Mouse (Mus musculus) hindbrain, embryonic 14.5 days (tissue): ENCODE data around the gene Scn7a. TPM values are rescaled to one million over a fixed set of nuclear protein-coding genes. Genes with fewer than 3 reads are reported as not detected.
A peak's percentile ranks its signal among the peaks of the same experiment; 100 is the strongest.

ENCODE experiments used
- ATAC-seq: fragments of 200-750 bp; cut with Nextera tagmentation; 2 replicates; pipeline ENCODE4 v1.8.0; 2017; ENCODE audit warnings: moderate number of reproducible peaks, mild to moderate bottlenecking, moderate TSS enrichment, moderate library complexity; ENCODE audit not compliant: low FRiP score
- DNase-seq: peaks from one replicate; pipeline ENCODE4 v3.0.0-alpha.2; 2015; ENCODE audit warnings: low spot score
- H3K27ac ChIP-seq: fragments of 300-500 bp; sonication (generic); 2 replicates; pipeline ENCODE4 v1.5.1; 2014; ENCODE audit warnings: mild to moderate bottlenecking, moderate library complexity
- H3K27me3 ChIP-seq: fragments of 300-500 bp; sonication (generic); 2 replicates; pipeline ENCODE4 v1.6.1; 2014; ENCODE audit warnings: mild to moderate bottlenecking, low read length, mixed read lengths; ENCODE audit not compliant: control insufficient read depth, insufficient read depth
- H3K36me3 ChIP-seq: fragments of 300-500 bp; sonication (generic); replicated peaks from 2 replicates; pipeline ENCODE4 v1.6.1; 2014; ENCODE audit not compliant: control insufficient read depth, insufficient read depth
- H3K4me1 ChIP-seq: fragments of 300-500 bp; sonication (generic); replicated peaks from 2 replicates; pipeline ENCODE4 v1.6.1; 2014; ENCODE audit warnings: antibody characterized with exemption, low read length, mixed read lengths; ENCODE audit not compliant: control insufficient read depth, insufficient read depth
- H3K4me2 ChIP-seq: fragments of 300-500 bp; sonication (generic); replicated peaks from 2 replicates; pipeline ENCODE4 v1.6.1; 2014; ENCODE audit warnings: mild to moderate bottlenecking, moderate library complexity
- H3K4me3 ChIP-seq: fragments of 300-500 bp; sonication (generic); replicated peaks from 2 replicates; pipeline ENCODE4 v1.5.1; 2014; ENCODE audit warnings: mild to moderate bottlenecking, low read length
- H3K9ac ChIP-seq: fragments of 300-500 bp; sonication (generic); 2 replicates; pipeline ENCODE4 v1.6.1; 2014
- H3K9me3 ChIP-seq: fragments of 300-500 bp; sonication (generic); 2 replicates; pipeline ENCODE4 v1.6.1; 2016; ENCODE audit warnings: low read length; ENCODE audit not compliant: control insufficient read depth
- WGBS: fragments of 180-500 bp; shearing (Covaris S2); extraction: QIAGEN DNeasy Blood & Tissue Kit; methylation state at CpG from one replicate; pipeline ENCODE4 v1.1.7; 2014; 5-methylcytosine and 5-hydroxymethylcytosine counted together
- polyA plus RNA-seq: library from polyadenylated mRNA; unstranded; fragments of >200 nt; fragmentation: Nextera tagmentation; extraction: Ambion mirVana; gene quantifications from 2 replicates; pipeline ENCODE4 v1.2.1, GENCODE M21; 2014

Scn7a gene
- polyA plus RNA-seq, 1 experiment from 2014 or later = 0.33 TPM

DNA sequence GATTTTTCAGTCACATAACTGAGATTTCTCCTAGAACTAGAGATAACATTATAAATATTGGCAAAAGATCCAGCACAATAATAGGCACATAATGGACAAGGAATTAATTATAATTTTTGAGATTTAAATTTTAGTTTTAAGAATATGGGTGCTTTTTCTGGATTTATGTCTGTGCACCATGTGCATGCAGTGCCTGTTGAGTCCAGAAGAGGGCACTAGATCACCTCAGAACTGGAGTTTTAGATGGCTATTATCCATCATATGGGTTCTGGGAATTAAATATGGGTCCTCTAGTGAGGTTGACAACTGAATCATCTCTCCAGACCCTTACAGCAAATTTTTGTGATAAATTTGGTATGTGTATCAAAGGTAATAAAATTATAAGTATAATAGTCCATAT, 21.8 kb downstream of the Scn7a start:
- Histone ChIP-seq H3K4me1 (no peaks in the 10 kb centered on the region), H3K36me3 (no peaks in the 10 kb centered on the region), H3K4me3 (no peak overlapping the region), H3K27ac (no peak overlapping the region), H3K27me3 (no peaks in the 10 kb centered on the region), H3K9ac (no peak overlapping the region), H3K4me2 (no peak overlapping the region), H3K9me3 (no peaks in the 10 kb centered on the region)
- DNase-seq (no peak), ATAC-seq (no peak)

DNA sequence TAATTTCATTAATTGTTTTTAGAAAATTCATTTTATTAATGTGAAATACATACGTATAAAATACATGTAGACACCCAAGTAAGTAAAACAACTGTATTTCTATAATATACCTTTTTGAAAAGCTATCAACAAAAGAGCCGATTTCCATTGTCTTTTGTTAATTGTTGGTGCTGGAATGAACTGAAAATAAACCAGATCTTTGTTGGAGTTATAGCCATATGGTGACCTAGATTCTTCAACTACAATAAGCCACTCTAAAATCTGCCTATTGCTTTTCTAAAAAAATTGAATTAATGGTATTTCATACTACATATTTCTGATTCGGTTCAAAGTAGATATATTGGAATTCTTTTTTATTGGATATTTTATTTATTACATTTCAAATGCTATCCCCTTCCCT, 56.7 kb downstream of the Scn7a start:
- DNase-seq (no peak), ATAC-seq (no peak)
- 95% methylated on average over 3 of the region's 3 CpGs for WGBS
- H3K9me3 ChIP-seq = no peaks in the 10 kb centered on the region
- no peaks in the 10 kb centered on the region for H3K27me3 ChIP-seq
- no peak overlapping the region for H3K4me3 ChIP-seq
- H3K27ac ChIP-seq = no peak overlapping the region
- no peak overlapping the region for H3K4me2 ChIP-seq
- H3K4me1 ChIP-seq = no peaks in the 10 kb centered on the region
- no peaks in the 10 kb centered on the region for H3K36me3 ChIP-seq
- no peak overlapping the region for H3K9ac ChIP-seq

DNA sequence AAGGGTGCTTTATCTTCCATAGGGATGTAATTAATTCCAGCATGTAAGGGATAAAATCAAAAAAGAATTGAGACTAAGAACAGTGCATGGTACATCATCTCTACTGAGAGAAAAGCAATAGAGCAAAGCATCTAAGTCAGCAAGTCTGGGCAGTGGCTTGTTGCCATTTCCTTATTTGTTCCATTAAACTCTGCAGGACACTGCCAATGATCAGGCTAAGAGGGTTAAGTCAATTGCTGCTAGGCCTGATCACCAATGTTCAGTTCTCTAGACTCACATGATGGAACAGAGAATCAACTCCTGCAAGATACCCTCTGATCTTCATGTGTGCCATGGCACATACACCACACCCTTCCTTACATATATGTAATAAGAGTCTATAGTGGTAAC, 57.1 kb downstream of the Scn7a start:
- DNase-seq (no peak), ATAC-seq (no peak)
- Histone ChIP-seq H3K9ac (no peak overlapping the region), H3K4me3 (no peak overlapping the region), H3K36me3 (no peaks in the 10 kb centered on the region), H3K4me1 (no peaks in the 10 kb centered on the region), H3K27ac (no peak overlapping the region), H3K4me2 (no peak overlapping the region), H3K9me3 (no peaks in the 10 kb centered on the region), H3K27me3 (no peaks in the 10 kb centered on the region)

DNA sequence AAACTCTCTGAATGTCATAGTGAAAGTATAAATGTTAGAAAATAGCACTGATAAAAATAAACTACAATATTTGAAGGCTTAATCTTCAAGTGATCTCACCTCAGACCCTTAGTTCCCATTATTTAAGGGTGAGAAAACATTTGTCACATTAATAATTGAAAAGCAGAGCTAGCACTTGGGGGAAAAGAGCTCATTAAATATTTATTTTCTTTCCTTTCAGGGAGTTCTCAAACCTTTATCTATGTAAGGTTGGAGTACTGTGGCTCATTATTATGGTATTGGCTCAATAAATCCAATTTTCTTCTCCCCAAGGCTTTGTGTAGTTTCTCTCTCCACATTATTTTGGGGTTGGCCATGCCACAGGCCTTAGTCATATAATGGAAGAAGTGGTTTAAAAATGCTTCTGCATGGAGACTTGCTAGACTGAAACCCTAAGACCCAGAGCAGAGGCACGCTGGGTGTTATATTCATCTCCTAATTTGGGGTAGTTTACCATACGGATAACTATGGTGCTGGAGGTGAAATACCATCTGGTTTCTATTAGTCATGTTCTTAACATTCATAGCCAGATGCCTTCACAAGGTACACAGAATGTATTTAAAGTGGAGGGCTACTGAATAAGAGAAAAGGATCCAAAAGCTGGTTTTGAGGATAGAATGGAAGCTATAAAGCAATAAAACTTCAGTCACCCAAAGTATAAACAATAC, 57.7 kb downstream of the Scn7a start:
- no peaks in the 10 kb centered on the region for H3K36me3 ChIP-seq
- no peak overlapping the region for H3K4me2 ChIP-seq
- H3K4me3 ChIP-seq = no peak overlapping the region
- no peaks in the 10 kb centered on the region for H3K9me3 ChIP-seq
- ATAC-seq (no peak), DNase-seq (peak; percentile 23)
- no peak overlapping the region for H3K27ac ChIP-seq
- H3K9ac ChIP-seq = no peak overlapping the region
- H3K4me1 ChIP-seq = no peaks in the 10 kb centered on the region
- WGBS = 56% methylated on average over 2 of the region's 2 CpGs
- no peaks in the 10 kb centered on the region for H3K27me3 ChIP-seq

DNA sequence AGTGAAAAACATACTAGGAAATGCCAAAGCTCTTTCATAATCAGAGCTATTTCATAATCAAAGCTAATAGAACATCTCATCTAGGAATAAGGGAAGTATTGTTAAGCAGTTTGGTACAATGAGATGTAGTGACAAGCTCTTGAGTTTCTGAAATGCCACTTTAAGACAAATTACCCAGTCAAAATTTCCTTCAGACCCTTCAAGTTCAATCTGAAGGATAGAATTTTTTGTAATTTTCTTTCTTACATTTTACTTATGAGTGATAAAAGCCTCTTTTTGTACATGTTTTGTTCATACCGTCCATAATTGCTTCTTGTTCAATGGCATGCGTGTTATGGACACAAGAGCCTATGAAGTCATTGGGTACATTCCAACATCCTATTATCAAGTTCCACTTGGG, 72.6 kb downstream of the Scn7a start:
- H3K4me2 ChIP-seq = no peak overlapping the region
- WGBS = 86% methylated on average over 2 of the region's 2 CpGs
- H3K4me3 ChIP-seq = no peak overlapping the region
- no peaks in the 10 kb centered on the region for H3K4me1 ChIP-seq
- DNase-seq = no peak
- no peaks in the 10 kb centered on the region for H3K27me3 ChIP-seq
- H3K9ac ChIP-seq = no peak overlapping the region
- no peak for ATAC-seq
- H3K36me3 ChIP-seq = no peaks in the 10 kb centered on the region
- no peaks in the 10 kb centered on the region for H3K9me3 ChIP-seq
- no peak overlapping the region for H3K27ac ChIP-seq

DNA sequence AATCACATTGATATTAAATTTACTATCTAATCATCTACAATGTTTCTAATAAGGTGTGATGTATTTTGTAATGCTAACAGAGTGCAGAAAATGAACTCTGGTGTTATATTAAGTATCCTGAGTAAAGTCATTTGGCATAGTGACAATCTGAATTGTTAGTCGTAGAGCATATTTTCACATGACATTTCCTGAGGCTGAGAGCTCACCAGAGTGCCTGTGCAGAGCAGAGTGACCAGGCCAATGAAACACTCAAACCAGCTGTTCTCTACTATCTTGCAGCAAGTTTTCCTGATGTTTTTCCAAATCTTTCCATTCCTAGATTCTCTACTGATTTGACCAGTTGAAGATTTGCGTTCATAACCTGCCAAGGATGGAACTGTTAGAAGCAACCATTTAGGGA, 92.4 kb downstream of the Scn7a start:
- ATAC-seq = no peak
- DNase-seq = no peak
- H3K36me3 ChIP-seq = no peaks in the 10 kb centered on the region
- whole genome bisulfite sequencing = 82% methylated on average over 2 of the region's 2 CpGs
- H3K4me3 ChIP-seq = no peak overlapping the region
- no peak overlapping the region for H3K9ac ChIP-seq
- no peaks in the 10 kb centered on the region for H3K27me3 ChIP-seq
- H3K4me1 ChIP-seq = no peaks in the 10 kb centered on the region
- H3K4me2 ChIP-seq = no peak overlapping the region
- no peaks in the 10 kb centered on the region for H3K9me3 ChIP-seq
- no peak overlapping the region for H3K27ac ChIP-seq

DNA sequence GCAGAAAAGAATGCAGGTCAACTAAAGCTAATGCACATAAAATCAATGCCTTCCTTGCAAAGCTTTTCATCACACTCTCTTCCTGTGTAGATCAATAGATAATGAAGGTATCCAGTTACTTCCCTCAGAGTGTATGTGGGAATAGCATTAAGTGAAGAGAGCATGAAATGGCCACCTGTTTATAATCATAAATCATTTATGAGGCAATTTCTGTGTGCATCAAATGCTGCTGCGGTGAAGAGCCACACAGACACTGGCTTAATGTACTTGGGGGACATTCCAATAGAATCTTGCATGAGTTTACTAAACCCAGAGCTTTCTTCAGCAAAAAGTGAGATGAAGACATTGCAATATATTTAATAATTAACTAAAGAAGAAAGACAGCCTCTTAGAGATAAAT, 122.7 kb downstream of the Scn7a start:
- H3K27me3 ChIP-seq = no peaks in the 10 kb centered on the region
- no peak overlapping the region for H3K4me3 ChIP-seq
- no peak overlapping the region for H3K9ac ChIP-seq
- no peak overlapping the region for H3K4me2 ChIP-seq
- WGBS = 50% methylated on average over 1 of the region's 1 CpGs
- no peaks in the 10 kb centered on the region for H3K9me3 ChIP-seq
- H3K36me3 ChIP-seq = no peaks in the 10 kb centered on the region
- H3K27ac ChIP-seq = no peak overlapping the region
- ATAC-seq (no peak), DNase-seq (no peak)
- H3K4me1 ChIP-seq = no peaks in the 10 kb centered on the region

DNA sequence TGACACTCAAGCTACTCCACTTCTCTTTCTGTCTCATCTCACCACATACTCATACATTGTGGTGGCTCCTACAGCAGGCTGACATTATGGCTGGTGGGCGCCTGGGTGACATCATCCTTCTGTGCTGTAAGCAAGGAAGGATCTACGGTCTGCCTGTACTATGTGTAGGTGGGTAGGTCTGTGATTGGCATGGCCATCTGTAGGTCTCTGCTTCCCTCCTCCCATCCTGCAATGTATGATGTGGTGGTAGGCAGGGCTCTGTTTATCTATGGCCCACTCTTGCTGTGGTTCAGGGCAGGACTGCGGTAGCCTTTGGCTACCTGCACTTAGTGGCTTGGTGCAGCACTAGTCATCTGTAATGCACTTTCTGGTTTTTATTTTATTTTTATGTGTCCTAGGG, 128.3 kb downstream of the Scn7a start:
- Histone ChIP-seq H3K4me3 (no peak overlapping the region), H3K27ac (no peak overlapping the region), H3K36me3 (no peaks in the 10 kb centered on the region), H3K4me2 (no peak overlapping the region), H3K4me1 (no peaks in the 10 kb centered on the region), H3K9ac (no peak overlapping the region), H3K27me3 (no peaks in the 10 kb centered on the region), H3K9me3 (no peaks in the 10 kb centered on the region)
- no peak for ATAC-seq
- no peak for DNase-seq
- WGBS = 93% methylated on average over 3 of the region's 3 CpGs

DNA sequence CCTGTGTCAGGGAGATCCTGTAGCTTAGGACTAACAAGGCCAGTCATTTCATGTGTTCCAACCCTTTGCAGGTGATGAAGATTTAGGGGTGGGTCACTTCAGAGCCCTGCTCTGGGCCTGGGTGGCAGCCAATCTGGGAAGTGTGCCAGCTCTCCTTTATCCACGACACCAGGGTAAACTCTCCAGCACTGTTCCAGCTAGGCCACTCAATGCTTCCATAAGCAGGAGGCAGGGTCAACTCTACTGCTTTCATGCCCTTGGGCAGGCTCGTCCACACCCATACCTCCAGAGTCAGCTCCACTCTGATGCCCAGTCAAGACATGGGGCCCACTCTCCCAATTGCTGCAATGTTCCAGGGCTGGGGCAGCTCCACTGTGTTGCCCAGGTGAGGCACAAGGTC, 129.3 kb downstream of the Scn7a start:
- ATAC-seq = no peak
- H3K4me2 ChIP-seq = no peak overlapping the region
- no peaks in the 10 kb centered on the region for H3K27me3 ChIP-seq
- H3K27ac ChIP-seq = no peak overlapping the region
- H3K4me3 ChIP-seq = no peak overlapping the region
- no peak overlapping the region for H3K9ac ChIP-seq
- WGBS = 67% methylated on average over 2 of the region's 2 CpGs
- H3K4me1 ChIP-seq = no peaks in the 10 kb centered on the region
- DNase-seq = no peak
- H3K36me3 ChIP-seq = no peaks in the 10 kb centered on the region
- no peaks in the 10 kb centered on the region for H3K9me3 ChIP-seq

DNA sequence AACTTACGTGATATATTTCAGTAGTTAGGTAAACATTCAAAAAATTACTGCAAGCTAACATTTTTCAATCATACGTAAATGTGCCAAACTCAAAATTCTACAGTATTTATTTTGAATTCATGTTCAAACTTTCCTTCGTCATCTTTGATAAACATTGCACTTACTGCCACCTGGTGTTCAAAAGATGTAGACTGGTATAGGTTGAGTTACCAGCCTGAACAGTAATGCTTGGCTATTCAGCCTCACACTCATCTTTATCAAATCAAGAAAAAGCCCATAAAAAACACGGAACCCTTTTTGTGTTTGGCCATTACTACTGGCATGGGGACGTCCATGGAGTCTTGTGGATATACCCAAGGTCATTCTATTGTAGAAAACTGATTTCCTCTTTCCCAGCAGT, 140.3 kb downstream of the Scn7a start:
- Histone ChIP-seq H3K27ac (no peak overlapping the region), H3K4me3 (no peak overlapping the region), H3K9me3 (no peaks in the 10 kb centered on the region), H3K36me3 (no peaks in the 10 kb centered on the region), H3K27me3 (no peaks in the 10 kb centered on the region), H3K4me2 (no peak overlapping the region), H3K9ac (no peak overlapping the region), H3K4me1 (no peaks in the 10 kb centered on the region)
- no peak for ATAC-seq
- WGBS = 38% methylated on average over 5 of the region's 5 CpGs
- DNase-seq = peak; percentile 81
